Mouse (Mus musculus): ENCODE results near the gene Tor1aip2. TPM values are rescaled to one million over a fixed set of nuclear protein-coding genes. Genes with fewer than 3 reads are reported as not detected.
A peak's percentile ranks its signal among the peaks of the same experiment; 100 is the strongest.

The Tor1aip2 gene
- polyA plus RNA-seq, 1 experiment from 2014 or later, result 67.0 TPM

DNA sequence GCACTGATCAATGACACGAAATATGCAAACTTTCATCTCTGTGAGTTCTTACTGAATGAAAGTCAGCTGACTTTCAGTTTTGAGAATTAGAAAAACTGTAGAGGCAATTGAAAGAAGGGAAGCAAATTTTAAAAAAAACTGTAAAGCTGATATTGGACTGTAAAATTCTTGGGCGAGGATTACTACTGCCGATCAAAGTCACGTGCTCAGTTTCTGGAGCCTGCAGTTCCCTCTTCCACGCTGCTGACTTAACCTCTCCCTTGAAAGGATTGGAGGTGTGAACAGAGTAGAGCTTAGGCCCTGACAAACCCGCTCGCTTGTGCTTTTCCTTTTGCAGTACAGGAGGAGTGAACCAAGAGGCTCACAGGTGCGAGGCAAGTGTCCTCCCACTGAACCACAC, 32.8 kb upstream of the Tor1aip2 start:
- ATAC-seq (ENCODE audit: low FRiP score, low TSS enrichment) (no peak), DNase-seq (ENCODE audit: low spot score) (no peak)
- H3K27ac ChIP-seq (replicated peaks), result no peak overlapping the region
- H3K27me3 ChIP-seq (ENCODE audit: control insufficient read depth, insufficient read depth, low read length), result no peaks in the 10 kb centered on the region
- 89% methylated on average over 8 of the region's 8 CpGs for WGBS
- H3K4me2 ChIP-seq (replicated peaks; ENCODE audit: low read depth), result no peak overlapping the region
- TF ChIP-seq EP300 (optimal IDR thresholded peaks at IDR 0.05), result no peak
- TF ChIP-seq CTCF (IDR thresholded peaks at IDR 0.05; ENCODE audit: low read depth), result no peak
- no peaks in the 10 kb centered on the region for H3K4me1 ChIP-seq (replicated peaks; ENCODE audit: control insufficient read depth, insufficient read depth)
- H3K9ac ChIP-seq (ENCODE audit: low read length), result no peak overlapping the region
- no peaks in the 10 kb centered on the region for H3K9me3 ChIP-seq (ENCODE audit: control insufficient read depth, low read length)
- peaks cover 6% of the 10 kb centered on the region for H3K36me3 ChIP-seq (ENCODE audit: control insufficient read depth, insufficient read depth, low read length)
- H3K4me3 ChIP-seq (ENCODE audit: low read depth, low read length), result no peak overlapping the region

DNA sequence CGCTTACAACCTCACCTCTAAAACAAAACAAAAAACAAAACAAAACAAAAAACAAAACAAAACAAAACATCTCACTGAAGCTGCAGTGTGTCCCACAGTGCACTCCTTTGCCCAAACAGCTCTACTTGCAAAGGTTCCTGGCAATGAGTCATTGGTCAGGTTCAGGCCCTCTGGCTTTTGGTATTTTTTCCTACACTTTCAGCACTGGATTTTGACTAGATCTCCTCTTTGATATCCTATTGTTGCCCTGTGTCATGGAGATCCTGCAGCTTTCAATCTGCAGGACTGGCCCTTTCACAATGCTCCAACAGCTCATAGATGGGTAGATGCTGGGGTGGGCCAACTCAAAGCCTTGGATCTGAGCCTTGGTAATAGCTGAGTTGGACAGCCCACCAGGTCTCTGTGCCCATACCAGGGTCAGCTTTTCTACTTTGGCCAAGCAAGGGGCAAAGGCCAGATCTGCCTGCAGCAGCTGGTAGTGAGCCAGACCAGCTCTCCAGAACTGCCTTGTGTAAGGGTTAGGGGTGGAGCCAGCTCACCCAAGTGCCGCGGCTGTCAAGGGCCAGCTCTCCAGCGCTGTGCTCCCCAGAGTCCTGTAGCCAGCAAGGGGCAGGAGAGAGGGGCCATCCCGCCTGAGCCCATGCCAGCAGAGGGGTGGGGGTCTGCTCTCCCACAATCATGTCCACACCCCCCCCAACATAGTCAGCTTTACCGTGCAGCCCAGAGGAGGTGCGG, 31.8 kb upstream of the Tor1aip2 start:
- Histone ChIP-seq H3K9ac (ENCODE audit: low read length) (no peak overlapping the region), H3K27me3 (ENCODE audit: control insufficient read depth, insufficient read depth, low read length) (no peaks in the 10 kb centered on the region), H3K4me2 (replicated peaks; ENCODE audit: low read depth) (no peak overlapping the region), H3K27ac (replicated peaks) (no peak overlapping the region), H3K4me1 (replicated peaks; ENCODE audit: control insufficient read depth, insufficient read depth) (no peaks in the 10 kb centered on the region), H3K9me3 (ENCODE audit: control insufficient read depth, low read length) (no peaks in the 10 kb centered on the region), H3K36me3 (ENCODE audit: control insufficient read depth, insufficient read depth, low read length) (peaks cover 8% of the 10 kb centered on the region), H3K4me3 (ENCODE audit: low read depth, low read length) (no peak overlapping the region)
- TF ChIP-seq CTCF (IDR thresholded peaks at IDR 0.05; ENCODE audit: low read depth), result no peak
- TF ChIP-seq EP300 (optimal IDR thresholded peaks at IDR 0.05), result no peak
- DNase-seq (ENCODE audit: low spot score) (peak; percentile 24), ATAC-seq (ENCODE audit: low FRiP score, low TSS enrichment) (peak; percentile 51)
- WGBS, result 78% methylated on average over 7 of the region's 7 CpGs

DNA sequence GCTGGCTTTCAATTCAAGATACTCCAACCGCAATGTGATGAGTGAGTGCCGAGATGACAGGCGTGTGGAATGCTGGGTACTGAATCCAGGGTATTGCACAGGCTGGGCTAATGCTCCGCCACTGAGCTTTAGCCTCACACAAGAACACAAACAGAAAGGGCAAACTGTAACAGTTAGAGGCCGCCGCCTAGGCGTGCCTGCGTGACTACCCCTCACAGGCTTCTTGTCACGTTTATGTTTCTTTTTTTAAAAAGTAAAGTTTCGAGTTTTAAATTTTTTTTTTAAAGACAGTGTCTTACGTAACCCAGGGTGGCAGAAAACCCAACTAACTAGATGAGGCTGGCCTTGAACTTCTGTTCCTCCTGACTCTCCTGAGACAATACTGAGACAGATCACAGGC, 29.3 kb upstream of the Tor1aip2 start:
- Histone ChIP-seq H3K27ac (replicated peaks) (no peak overlapping the region), H3K27me3 (ENCODE audit: control insufficient read depth, insufficient read depth, low read length) (no peaks in the 10 kb centered on the region), H3K4me2 (replicated peaks; ENCODE audit: low read depth) (no peak overlapping the region), H3K9ac (ENCODE audit: low read length) (no peak overlapping the region), H3K9me3 (ENCODE audit: control insufficient read depth, low read length) (no peaks in the 10 kb centered on the region), H3K36me3 (ENCODE audit: control insufficient read depth, insufficient read depth, low read length) (peaks cover 15% of the 10 kb centered on the region), H3K4me3 (ENCODE audit: low read depth, low read length) (no peak overlapping the region), H3K4me1 (replicated peaks; ENCODE audit: control insufficient read depth, insufficient read depth) (no peaks in the 10 kb centered on the region)
- DNase-seq (ENCODE audit: low spot score) (no peak), ATAC-seq (ENCODE audit: low FRiP score, low TSS enrichment) (no peak)
- WGBS, result 84% methylated on average over 11 of the region's 11 CpGs
- TF ChIP-seq EP300 (optimal IDR thresholded peaks at IDR 0.05), result no peak
- TF ChIP-seq CTCF (IDR thresholded peaks at IDR 0.05; ENCODE audit: low read depth), result no peak

DNA sequence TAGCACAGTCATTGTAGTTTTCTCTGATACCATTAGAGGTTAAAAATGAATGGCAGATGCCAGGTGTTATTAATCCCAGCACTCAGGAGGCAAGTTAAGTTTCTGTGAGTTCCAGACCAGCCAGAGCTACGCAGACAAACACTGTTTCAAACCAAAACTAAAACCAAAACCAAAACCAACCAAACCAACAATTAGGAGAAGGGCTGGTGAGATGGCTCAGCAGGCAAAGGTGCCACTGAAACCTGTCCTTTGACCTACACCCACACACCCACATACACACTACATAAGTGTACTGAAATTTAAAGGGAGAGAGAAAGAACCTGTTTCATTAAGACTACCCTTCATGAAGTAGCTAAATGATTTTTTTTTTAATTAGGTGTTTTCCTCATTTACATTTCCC, 26.2 kb upstream of the Tor1aip2 start:
- H3K27ac ChIP-seq (replicated peaks), result no peak overlapping the region
- no peak overlapping the region for H3K4me2 ChIP-seq (replicated peaks; ENCODE audit: low read depth)
- no peak for ATAC-seq (ENCODE audit: low FRiP score, low TSS enrichment)
- H3K4me1 ChIP-seq (replicated peaks; ENCODE audit: control insufficient read depth, insufficient read depth), result no peaks in the 10 kb centered on the region
- WGBS, result 92% methylated on average over 1 of the region's 1 CpGs
- no peak overlapping the region for H3K4me3 ChIP-seq (ENCODE audit: low read depth, low read length)
- H3K9me3 ChIP-seq (ENCODE audit: control insufficient read depth, low read length), result no peaks in the 10 kb centered on the region
- H3K9ac ChIP-seq (ENCODE audit: low read length), result no peak overlapping the region
- no peak for DNase-seq (ENCODE audit: low spot score)
- TF ChIP-seq CTCF (IDR thresholded peaks at IDR 0.05; ENCODE audit: low read depth) (no peak), EP300 (optimal IDR thresholded peaks at IDR 0.05) (no peak)
- peaks cover 19% of the 10 kb centered on the region for H3K36me3 ChIP-seq (ENCODE audit: control insufficient read depth, insufficient read depth, low read length)
- no peaks in the 10 kb centered on the region for H3K27me3 ChIP-seq (ENCODE audit: control insufficient read depth, insufficient read depth, low read length)

DNA sequence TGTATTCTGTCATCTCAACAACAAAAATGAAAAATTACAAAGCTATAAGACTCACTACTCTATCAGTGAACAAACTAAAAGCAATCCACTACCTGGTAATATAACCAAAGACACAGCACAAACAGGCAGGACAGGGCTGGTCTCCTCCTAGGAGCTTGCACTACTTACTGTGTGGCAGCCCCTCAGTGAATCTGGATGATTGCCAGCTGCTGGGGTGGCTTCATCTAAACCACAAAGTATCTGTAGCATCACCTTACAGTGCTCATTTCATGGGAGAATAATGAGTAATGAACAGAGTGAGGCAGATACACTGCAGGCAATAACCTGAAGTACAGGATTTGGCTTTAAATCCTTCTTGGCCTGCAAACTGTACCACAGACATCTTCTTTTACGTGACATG, 15.4 kb upstream of the Tor1aip2 start:
- Histone ChIP-seq H3K4me2 (replicated peaks; ENCODE audit: low read depth) (no peak overlapping the region), H3K9ac (ENCODE audit: low read length) (no peak overlapping the region), H3K27me3 (ENCODE audit: control insufficient read depth, insufficient read depth, low read length) (no peaks in the 10 kb centered on the region), H3K4me1 (replicated peaks; ENCODE audit: control insufficient read depth, insufficient read depth) (no peaks in the 10 kb centered on the region), H3K36me3 (ENCODE audit: control insufficient read depth, insufficient read depth, low read length) (peaks cover 6% of the 10 kb centered on the region), H3K9me3 (ENCODE audit: control insufficient read depth, low read length) (no peaks in the 10 kb centered on the region), H3K27ac (replicated peaks) (no peak overlapping the region), H3K4me3 (ENCODE audit: low read depth, low read length) (no peak overlapping the region)
- no peak for ATAC-seq (ENCODE audit: low FRiP score, low TSS enrichment)
- 86% methylated on average over 1 of the region's 1 CpGs for WGBS
- no peak for DNase-seq (ENCODE audit: low spot score)
- no peak for TF ChIP-seq EP300 (optimal IDR thresholded peaks at IDR 0.05)
- TF ChIP-seq CTCF (IDR thresholded peaks at IDR 0.05; ENCODE audit: low read depth), result no peak

DNA sequence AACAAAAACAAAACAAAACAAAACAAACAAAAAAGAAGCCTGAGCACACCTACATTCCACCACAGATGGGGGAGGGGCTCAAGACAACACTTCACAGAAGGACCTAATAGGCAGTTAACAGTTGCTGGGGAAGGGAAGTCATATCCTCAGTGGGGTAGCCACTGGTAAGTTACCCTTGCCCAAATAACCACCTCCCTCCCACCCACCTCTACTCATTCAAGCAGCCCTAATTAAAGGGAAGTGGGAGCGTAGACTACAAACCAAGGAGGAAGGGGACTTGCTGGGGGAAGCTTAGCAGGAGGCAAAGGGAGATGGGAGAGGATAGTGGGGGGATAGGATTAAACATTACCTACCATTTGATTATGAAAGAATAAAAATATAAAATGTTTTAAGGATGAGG, 14.8 kb upstream of the Tor1aip2 start:
- DNase-seq (ENCODE audit: low spot score) (no peak), ATAC-seq (ENCODE audit: low FRiP score, low TSS enrichment) (no peak)
- Histone ChIP-seq H3K4me1 (replicated peaks; ENCODE audit: control insufficient read depth, insufficient read depth) (no peaks in the 10 kb centered on the region), H3K9ac (ENCODE audit: low read length) (no peak overlapping the region), H3K36me3 (ENCODE audit: control insufficient read depth, insufficient read depth, low read length) (peaks cover 6% of the 10 kb centered on the region), H3K4me2 (replicated peaks; ENCODE audit: low read depth) (no peak overlapping the region), H3K4me3 (ENCODE audit: low read depth, low read length) (no peak overlapping the region), H3K9me3 (ENCODE audit: control insufficient read depth, low read length) (no peaks in the 10 kb centered on the region), H3K27me3 (ENCODE audit: control insufficient read depth, insufficient read depth, low read length) (no peaks in the 10 kb centered on the region), H3K27ac (replicated peaks) (no peak overlapping the region)
- WGBS, result 100% methylated on average over 1 of the region's 1 CpGs
- TF ChIP-seq EP300 (optimal IDR thresholded peaks at IDR 0.05) (no peak), CTCF (IDR thresholded peaks at IDR 0.05; ENCODE audit: low read depth) (no peak)

Data from stomach, postnatal 0 days (tissue).